Comparison of ENCODE assay signal across 32 mouse cellular contexts in genomic region chr3:95598734-95599133, GRCm38 (mm10). TPM values are rescaled to one million over a fixed set of nuclear protein-coding genes. Genes with fewer than 3 reads are reported as not detected.
"Had no signal": no experiment of that assay in that cellular context is flagged by ENCODE, and none has a peak within 500 bp of the region (broad histone marks: within the 10 kb centered on the region; RNA-seq: fewer than 3 reads in every experiment).

No protein-coding gene starts in this region.

- DNase-seq: gastrocnemius, adult 2 months; gastrocnemius, postnatal 10 days; gastrocnemius, postnatal 25 days; heart, adult 18-20 months; heart, postnatal 10 days; heart, postnatal 4 days; kidney, adult 18-20 months; kidney, adult 8-10 months; kidney, postnatal 10 days; kidney, postnatal 25 days; kidney, postnatal 4 days; layer of hippocampus, adult 9-11 months; layer of hippocampus, postnatal 36 days; left cerebral cortex, postnatal 4 days; liver, embryonic 13.5 days had no signal

- H3K9me3 ChIP-seq: heart, embryonic 10.5 days; heart, embryonic 12.5 days; hindbrain, embryonic 10.5 days; hindbrain, embryonic 12.5 days; limb, embryonic 13.5 days; limb, embryonic 15.5 days; liver, embryonic 13.5 days; liver, embryonic 15.5 days had no signal

- ATAC-seq: hindbrain, embryonic 16.5 days; inflammation-experienced regulatory T-cells, adult 6 months had no signal

- H3K4me2 ChIP-seq: heart, embryonic 12.5 days; hindbrain, embryonic 12.5 days; hindbrain, embryonic 14.5 days; limb, embryonic 13.5 days; limb, embryonic 15.5 days; liver, embryonic 13.5 days; liver, embryonic 15.5 days had no signal

- H3K9ac ChIP-seq: heart, embryonic 12.5 days; hindbrain, embryonic 12.5 days; hindbrain, embryonic 14.5 days; limb, embryonic 13.5 days; limb, embryonic 15.5 days; liver, embryonic 13.5 days; liver, embryonic 15.5 days had no signal

- H3K4me3 ChIP-seq: gastrocnemius, adult 2 months; heart, embryonic 10.5 days; heart, embryonic 12.5 days; hindbrain, embryonic 10.5 days; hindbrain, embryonic 12.5 days; limb, embryonic 13.5 days; limb, embryonic 15.5 days; liver, embryonic 13.5 days; liver, embryonic 15.5 days had no signal

- H3K27ac ChIP-seq: gastrocnemius, adult 2 months; heart, embryonic 10.5 days; hindbrain, embryonic 10.5 days; hindbrain, embryonic 12.5 days; hindbrain, embryonic 14.5 days; limb, embryonic 13.5 days; limb, embryonic 15.5 days; liver, embryonic 13.5 days; liver, embryonic 15.5 days had no signal

- H3K4me1 ChIP-seq: heart, embryonic 10.5 days; heart, embryonic 12.5 days; hindbrain, embryonic 10.5 days; hindbrain, embryonic 12.5 days; limb, embryonic 13.5 days; limb, embryonic 15.5 days; liver, embryonic 13.5 days had no signal

- H3K27me3 ChIP-seq: heart, embryonic 12.5 days; hindbrain, embryonic 12.5 days; limb, embryonic 13.5 days; limb, embryonic 15.5 days; liver, embryonic 13.5 days; liver, embryonic 15.5 days had no signal

RNA-seq across cellular contexts. Expression of gene Hormad1, which starts 39.3 kb away (rescaled TPM):
- polyA plus RNA-seq: frontal cortex, adult 2 months; heart, embryonic 12.5 days; heart, embryonic 14.5 days; heart, embryonic 16.5 days; hindbrain, embryonic 10.5 days; hindbrain, embryonic 12.5 days; hindbrain, embryonic 14.5 days; hindbrain, embryonic 16.5 days; inflammation-experienced regulatory T-cells, adult 6 months; kidney, embryonic 14.5 days; kidney, embryonic 16.5 days; limb, embryonic 11.5 days; limb, embryonic 13.5 days; limb, embryonic 15.5 days; liver, adult 2 months; liver, embryonic 15.5 days had no signal
